Mouse (Mus musculus) MEL (cell line): ENCODE measurements around the gene Ccdc155. TPM values are rescaled to one million over a fixed set of nuclear protein-coding genes. Genes with fewer than 3 reads are reported as not detected.

Experiments used
- DNase-seq: peaks from one replicate; pipeline ENCODE4 v3.0.0; 2011; ENCODE audit warnings: low read depth, low spot score
- H3K27ac ChIP-seq: 2 replicates; pipeline ENCODE4 v1.5.1; 2012; ENCODE audit warnings: low read depth, mild to moderate bottlenecking, control low read depth, low read length, moderate library complexity; ENCODE audit not compliant: control insufficient read depth
- H3K27me3 ChIP-seq, 2 experiments: fragments of 150-350 bp in 1 of 2; sonication (generic) in 1 of 2; 2 replicates each; pipeline ENCODE4 v1.6.1; 2012; ENCODE audit warnings: low read length in 2 of 2, mild to moderate bottlenecking in 2 of 2, improper control_type of control experiment in 1 of 2, moderate library complexity in 1 of 2; ENCODE audit not compliant: insufficient read depth in 2 of 2, control insufficient read depth in 1 of 2
- H3K36me3 ChIP-seq, 2 experiments: 2 replicates each; pipeline ENCODE4 v1.6.1; 2012 to 2014; ENCODE audit warnings: low read length in 2 of 2, improper control_type of control experiment in 1 of 2, inconsistent platforms in 1 of 2, mild to moderate bottlenecking in 1 of 2; ENCODE audit not compliant: insufficient read depth in 2 of 2, control insufficient read depth in 1 of 2
- H3K4me1 ChIP-seq, 2 experiments: fragments of 150-350 bp in 1 of 2; sonication (generic) in 1 of 2; 2 replicates each; pipeline ENCODE4 v1.6.1; 2012; ENCODE audit warnings: low read length in 2 of 2, improper control_type of control experiment in 1 of 2, mild to moderate bottlenecking in 1 of 2; ENCODE audit not compliant: insufficient read depth in 2 of 2, control insufficient read depth in 1 of 2
- H3K4me3 ChIP-seq, 2 experiments: fragments of 150-350 bp in 1 of 2; sonication (generic) in 1 of 2; 2 replicates each; pipeline ENCODE4 v1.5.1; 2012; ENCODE audit warnings: low read depth in 2 of 2, low read length in 2 of 2, mild to moderate bottlenecking in 2 of 2, moderate library complexity in 2 of 2, control low read depth in 1 of 2, improper control_type of control experiment in 1 of 2; ENCODE audit not compliant: control insufficient read depth in 1 of 2, insufficient read depth in 1 of 2
- H3K79me2 ChIP-seq: 2 replicates; pipeline ENCODE4 v1.6.1; 2012; ENCODE audit warnings: mild to moderate bottlenecking, low read length, moderate library complexity; ENCODE audit not compliant: control insufficient read depth, poor library complexity, insufficient read depth
- H3K9ac ChIP-seq: 2 replicates; pipeline ENCODE4 v1.6.1; 2012; ENCODE audit warnings: low read depth, mild to moderate bottlenecking, control low read depth, low read length, moderate library complexity; ENCODE audit not compliant: control insufficient read depth, poor library complexity, severe bottlenecking
- H3K9me3 ChIP-seq: fragments of 150-350 bp; sonication (generic); replicated peaks from 2 replicates; pipeline ENCODE4 v1.6.1; 2012; ENCODE audit warnings: mild to moderate bottlenecking, low read length, improper control_type of control experiment, moderate library complexity; ENCODE audit not compliant: insufficient read depth
- CHD2 ChIP-seq: IDR thresholded peaks from 2 replicates; pipeline ENCODE4 v1.6.1; 2011; ENCODE audit warnings: low read length, improper control_type of control experiment
- CTCF ChIP-seq, 3 experiments: IDR thresholded peaks in 2 of 3; conservative IDR thresholded peaks in 1 of 3; 2 replicates each; pipeline ENCODE4 v1.5.1; 2011 to 2012; ENCODE audit warnings: low read length in 3 of 3, low read depth in 2 of 3, mild to moderate bottlenecking in 2 of 3, improper control_type of control experiment in 1 of 3, inconsistent platforms in 1 of 3, mixed read lengths in 1 of 3, moderate library complexity in 1 of 3; ENCODE audit not compliant: control insufficient read depth in 1 of 3, insufficient read depth in 1 of 3, poor library complexity in 1 of 3, severe bottlenecking in 1 of 3
- GABPA ChIP-seq: IDR thresholded peaks from 2 replicates; pipeline ENCODE4 v1.6.1; 2012; ENCODE audit warnings: low read depth, mild to moderate bottlenecking, inconsistent platforms, low read length, improper control_type of control experiment, moderate library complexity
- JUND ChIP-seq: IDR thresholded peaks from 2 replicates; pipeline ENCODE4 v1.6.1; 2011; ENCODE audit warnings: low read depth, mild to moderate bottlenecking, improper control_type of control experiment, low read length
- KAT2A ChIP-seq: conservative IDR thresholded peaks from 2 replicates; pipeline ENCODE4 v1.6.1; 2012; ENCODE audit warnings: low read depth, low read length, improper control_type of control experiment, inconsistent platforms
- MAX ChIP-seq: IDR thresholded peaks from 2 replicates; pipeline ENCODE4 v1.6.1; 2011; ENCODE audit warnings: low read length, improper control_type of control experiment
- MAZ ChIP-seq: IDR thresholded peaks from 2 replicates; pipeline ENCODE4 v1.6.1; 2012; ENCODE audit warnings: low read depth, mild to moderate bottlenecking, inconsistent platforms, low read length, improper control_type of control experiment
- MEF2A ChIP-seq: IDR thresholded peaks from 2 replicates; pipeline ENCODE4 v1.6.1; 2014; ENCODE audit warnings: low read depth, mild to moderate bottlenecking, inconsistent platforms, low read length, improper control_type of control experiment; ENCODE audit not compliant: poor library complexity, insufficient replicate concordance, severe bottlenecking; ENCODE audit errors: extremely low read depth
- MYB ChIP-seq: IDR thresholded peaks from 2 replicates; pipeline ENCODE4 v1.6.1; 2011; ENCODE audit warnings: mild to moderate bottlenecking, low read depth, low read length, improper control_type of control experiment
- NELFE ChIP-seq: IDR thresholded peaks from 2 replicates; pipeline ENCODE4 v1.6.1; 2011; ENCODE audit warnings: low read depth, low read length, improper control_type of control experiment
- NRF1 ChIP-seq: IDR thresholded peaks from 2 replicates; pipeline ENCODE4 v1.6.1; 2014; ENCODE audit warnings: low read depth, mild to moderate bottlenecking, inconsistent platforms, low read length, improper control_type of control experiment, moderate library complexity; ENCODE audit not compliant: poor library complexity, insufficient read depth, severe bottlenecking
- POLR2A ChIP-seq, 2 experiments: IDR thresholded peaks; 2 replicates each; pipeline ENCODE4 v1.6.1; 2011 to 2012; ENCODE audit warnings: low read length in 2 of 2, mild to moderate bottlenecking in 2 of 2, control low read depth in 1 of 2, improper control_type of control experiment in 1 of 2, low read depth in 1 of 2, moderate library complexity in 1 of 2; ENCODE audit not compliant: control insufficient read depth in 1 of 2, insufficient read depth in 1 of 2, poor library complexity in 1 of 2
- POLR2AphosphoS2 ChIP-seq: IDR thresholded peaks from 2 replicates; pipeline ENCODE4 v1.6.1; 2011; ENCODE audit warnings: low read length, improper control_type of control experiment
- POLR2AphosphoS5 ChIP-seq: IDR thresholded peaks from 2 replicates; pipeline ENCODE4 v1.6.1; 2012; ENCODE audit warnings: low read depth, borderline replicate concordance, mild to moderate bottlenecking, inconsistent platforms, low read length, moderate library complexity, mixed read lengths
- RCOR1 ChIP-seq: IDR thresholded peaks from 2 replicates; pipeline ENCODE4 v1.6.1; 2012; ENCODE audit warnings: low read depth, mild to moderate bottlenecking, inconsistent platforms, low read length, improper control_type of control experiment
- SIN3A ChIP-seq: IDR thresholded peaks from 2 replicates; pipeline ENCODE4 v1.6.1; 2012; ENCODE audit warnings: low read length, improper control_type of control experiment, inconsistent platforms
- SMC3 ChIP-seq: IDR thresholded peaks from 2 replicates; pipeline ENCODE4 v1.6.1; 2011; ENCODE audit warnings: low read depth, low read length, improper control_type of control experiment
- TAL1 ChIP-seq: IDR thresholded peaks from 2 replicates; pipeline ENCODE4 v1.6.1; 2012; ENCODE audit warnings: mild to moderate bottlenecking, inconsistent platforms, low read length, moderate library complexity, mixed read lengths
- TCF12 ChIP-seq: IDR thresholded peaks from 2 replicates; pipeline ENCODE4 v1.6.1; 2014; ENCODE audit warnings: low read depth, mild to moderate bottlenecking, inconsistent platforms, low read length, improper control_type of control experiment, moderate library complexity
- UBTF ChIP-seq: IDR thresholded peaks from 2 replicates; pipeline ENCODE4 v1.6.1; 2012; ENCODE audit warnings: low read depth, mild to moderate bottlenecking, inconsistent platforms, low read length, improper control_type of control experiment, moderate library complexity, borderline replicate concordance; ENCODE audit not compliant: insufficient read depth
- USF2 ChIP-seq, 2 experiments: IDR thresholded peaks; 2 replicates each; pipeline ENCODE4 v1.6.1; 2011 to 2012; ENCODE audit warnings: improper control_type of control experiment in 2 of 2, low read length in 2 of 2, borderline replicate concordance in 1 of 2, inconsistent platforms in 1 of 2, low read depth in 1 of 2, mild to moderate bottlenecking in 1 of 2; ENCODE audit not compliant: insufficient read depth in 1 of 2
- ZMIZ1 ChIP-seq: IDR thresholded peaks from 2 replicates; pipeline ENCODE4 v1.6.1; 2012; ENCODE audit warnings: low read depth, mild to moderate bottlenecking, inconsistent platforms, low read length, improper control_type of control experiment, moderate library complexity
- ZNF384 ChIP-seq: IDR thresholded peaks from 2 replicates; pipeline ENCODE4 v1.6.1; 2012; ENCODE audit warnings: low read depth, mild to moderate bottlenecking, inconsistent platforms, low read length, improper control_type of control experiment
- polyA plus RNA-seq, 2 experiments: library from polyadenylated mRNA; stranded (reverse) in 1 of 2; unstranded in 1 of 2; fragments of >175 nt in 1 of 2; fragments of >200 nt in 1 of 2; gene quantifications; 2 replicates each; pipeline versions ENCODE4 v1.2.1 to v1.2.4; 2012; ENCODE audit warnings: low replicate concordance in 2 of 2, low read depth in 1 of 2; ENCODE audit not compliant: insufficient read length in 2 of 2, insufficient read depth in 1 of 2, missing spikeins in 1 of 2
- total RNA-seq: library from RNA; depleted of rRNA; stranded (reverse); fragments of 300-350 nt; gene quantifications from 2 replicates; pipeline ENCODE4 v1.2.3, GENCODE M21; 2012

Ccdc155 gene
- total and polyA plus RNA-seq, 3 experiments = 0.27 to 0.38 TPM; not detected in 1

- H3K36me3 ChIP-seq = 0 out of 4 replicates have a peak, but pooled peaks cover 0 to 2% of the 10 kb centered on the region in 2 experiments
- no peaks in the 10 kb centered on the region; a peak in 2 of 4 replicates for H3K4me1 ChIP-seq
Observed at GRCm38 (mm10) chr7:45231192-45231591, 26.5 kb upstream of the Ccdc155 start.

GRCm38 (mm10) chr7:45229459-45230203 lies 24.9 kb upstream of the Ccdc155 start:
- Histone ChIP-seq H3K4me1 (no peaks in the 10 kb centered on the region; a peak in 2 of 4 replicates), H3K9me3 (no peaks in the 10 kb centered on the region), H3K27ac (no peak overlapping the region), H3K79me2 (no peaks in the 10 kb centered on the region), H3K36me3 (0 out of 4 replicates have a peak, but pooled peaks cover 0 to 2% of the 10 kb centered on the region in 2 experiments), H3K9ac (no peak overlapping the region), H3K4me3 (no peak overlapping the region), H3K27me3 (peaks cover 4 to 5% of the 10 kb centered on the region in 2 experiments)
- no peak for TF ChIP-seq CHD2
- TF ChIP-seq SIN3A = no peak
- TF ChIP-seq SMC3 = no peak
- TF ChIP-seq USF2 (IDR thresholded peaks at IDR 0.05; ENCODE audit: borderline replicate concordance in 1 of 2, insufficient read depth in 1 of 2, low read depth in 1 of 2, low read length in 2 of 2) = no peak
- no peak for TF ChIP-seq MEF2A
- no peak for TF ChIP-seq RCOR1
- no peak for TF ChIP-seq MAZ
- TF ChIP-seq JUND = no peak
- TF ChIP-seq TAL1 = no peak
- no peak for DNase-seq

More at GRCm38 (mm10) chr7:45231192-45231591, 26.5 kb upstream of the Ccdc155 start:
- TF ChIP-seq POLR2A (IDR thresholded peaks at IDR 0.05; ENCODE audit: control insufficient read depth in 1 of 2, insufficient read depth in 1 of 2, low read depth in 1 of 2, low read length in 2 of 2, poor library complexity in 1 of 2) = no peak
- no peak for TF ChIP-seq CTCF (IDR thresholded peaks at IDR 0.05 in 2 of 3, conservative IDR thresholded peaks at IDR 0.05 in 1 of 3; ENCODE audit: control insufficient read depth in 1 of 3, insufficient read depth in 1 of 3, low read depth in 2 of 3, low read length in 3 of 3, poor library complexity in 1 of 3, severe bottlenecking in 1 of 3)
- TF ChIP-seq GABPA = no peak
- TF ChIP-seq KAT2A = no peak
- TF ChIP-seq MAZ = no peak
- TF ChIP-seq POLR2AphosphoS2 = no peak
- TF ChIP-seq NELFE = no peak
- TF ChIP-seq TAL1 = no peak
- TF ChIP-seq SIN3A = no peak
- no peak for TF ChIP-seq MYB
- TF ChIP-seq NRF1 = no peak
- no peak for TF ChIP-seq SMC3
- no peak for TF ChIP-seq TCF12
- TF ChIP-seq UBTF = no peak
- TF ChIP-seq ZNF384 = no peak
- no peak for TF ChIP-seq MAX
- TF ChIP-seq ZMIZ1 = no peak
- no peak for TF ChIP-seq POLR2AphosphoS5
- TF ChIP-seq USF2 (IDR thresholded peaks at IDR 0.05; ENCODE audit: borderline replicate concordance in 1 of 2, insufficient read depth in 1 of 2, low read depth in 1 of 2, low read length in 2 of 2) = no peak
- no peak for TF ChIP-seq CHD2
- Histone ChIP-seq H3K4me3 (no peak overlapping the region), H3K9ac (no peak overlapping the region), H3K79me2 (no peaks in the 10 kb centered on the region), H3K9me3 (no peaks in the 10 kb centered on the region), H3K27ac (no peak overlapping the region), H3K27me3 (peaks cover 3 to 4% of the 10 kb centered on the region in 2 experiments)
- no peak for DNase-seq
